Mouse (Mus musculus) megakaryocyte-erythroid progenitor cell, adult 5-6 weeks (primary cell): ENCODE measurements around the gene Pdia3. TPM values are rescaled to one million over a fixed set of nuclear protein-coding genes. Genes with fewer than 3 reads are reported as not detected.

ENCODE experiments used
- ATAC-seq: replicated peaks from 2 replicates; pipeline ENCODE4 v1.8.0; 2016; ENCODE audit warnings: mild to moderate bottlenecking, inconsistent platforms; ENCODE audit not compliant: severe bottlenecking, poor library complexity, low FRiP score, low TSS enrichment
- total RNA-seq, 2 experiments: library from RNA; stranded (forward) in 1 of 2; stranded (reverse) in 1 of 2; fragments of 200-1000, 215-1000 nt in 1 of 2; fragments of >200 nt in 1 of 2; fragmentation: Nextera tagmentation in 1 of 2; gene quantifications; 2 replicates each; pipeline ENCODE4 v1.2.3; 2014 to 2017

Pdia3 gene
- total RNA-seq, 2 experiments from 2014 or later: 98.2 to 198 TPM

- ATAC-seq: no peak
Observed at GRCm38 (mm10) chr2:121440834-121441605, 27.4 kb downstream of the Pdia3 start.

- ATAC-seq: no peak
Observed at GRCm38 (mm10) chr2:121441800-121442199, 28.2 kb downstream of the Pdia3 start.

- ATAC-seq: peak; percentile 85
Observed at GRCm38 (mm10) chr2:121442259-121443067, 28.9 kb downstream of the Pdia3 start.

GRCm38 (mm10) chr2:121443068-121443349, 29.4 kb downstream of the Pdia3 start:
- ATAC-seq: 0 out of 2 replicates have a peak, but pooled peaks have one; percentile 12

GRCm38 (mm10) chr2:121444178-121444577, 30.6 kb downstream of the Pdia3 start, which contains the start of gene Ell3:
Gene Ell3, minus strand, starts transcription at chr2:121444278.
- ATAC-seq: no peak

- no peak for ATAC-seq
Observed at GRCm38 (mm10) chr2:121445117-121445516, 31.5 kb downstream of the Pdia3 start.

- ATAC-seq: no peak
Observed at GRCm38 (mm10) chr2:121446506-121446905, 32.9 kb downstream of the Pdia3 start.

GRCm38 (mm10) chr2:121447006-121447405, 33.4 kb downstream of the Pdia3 start:
- ATAC-seq: no peak

GRCm38 (mm10) chr2:121448136-121448535, 34.6 kb downstream of the Pdia3 start:
- no peak for ATAC-seq

- ATAC-seq: peak; percentile 95
Observed at GRCm38 (mm10) chr2:121448739-121449535, 35.4 kb downstream of the Pdia3 start, which contains the start of gene Serf2. Gene Serf2, plus strand, starts transcription at chr2:121449195.

GRCm38 (mm10) chr2:121449545-121450011, 36.0 kb downstream of the Pdia3 start:
- no peak for ATAC-seq

GRCm38 (mm10) chr2:121450093-121450492, 36.5 kb downstream of the Pdia3 start:
- no peak for ATAC-seq

- no peak for ATAC-seq
Observed at GRCm38 (mm10) chr2:121452361-121452760, 38.8 kb downstream of the Pdia3 start.

- ATAC-seq: no peak
Observed at GRCm38 (mm10) chr2:121452990-121453389, 39.4 kb downstream of the Pdia3 start, which contains the start of gene Hypk. Gene Hypk, plus strand, starts transcription at chr2:121453290.

- ATAC-seq: no peak
Observed at GRCm38 (mm10) chr2:121453917-121454316, 40.3 kb downstream of the Pdia3 start.

- ATAC-seq: no peak
Observed at GRCm38 (mm10) chr2:121455534-121455933, 42.0 kb downstream of the Pdia3 start.

GRCm38 (mm10) chr2:121456692-121457642, 43.4 kb downstream of the Pdia3 start, which contains the start of gene Serinc4:
Gene Serinc4, minus strand, starts transcription at chr2:121456781.
- ATAC-seq: peak; percentile 97

GRCm38 (mm10) chr2:121460071-121460470, 46.5 kb downstream of the Pdia3 start:
- no peak for ATAC-seq
